Mouse (Mus musculus) olfactory bulb, adult 2 months (tissue): ENCODE data around the gene Plcb4.

ENCODE experiments used
- CTCF ChIP-seq: fragments of 200-500 bp; IDR thresholded peaks from 2 replicates; pipeline ENCODE4 v1.5.1; 2012; ENCODE audit warnings: low read depth, mild to moderate bottlenecking, low read length, moderate library complexity; ENCODE audit not compliant: insufficient read depth
- POLR2A ChIP-seq: fragments of 200-500 bp; IDR thresholded peaks from 2 replicates; pipeline ENCODE4 v1.6.1; 2012; ENCODE audit warnings: mild to moderate bottlenecking, low read depth, low read length, moderate library complexity; ENCODE audit not compliant: insufficient read depth

DNA sequence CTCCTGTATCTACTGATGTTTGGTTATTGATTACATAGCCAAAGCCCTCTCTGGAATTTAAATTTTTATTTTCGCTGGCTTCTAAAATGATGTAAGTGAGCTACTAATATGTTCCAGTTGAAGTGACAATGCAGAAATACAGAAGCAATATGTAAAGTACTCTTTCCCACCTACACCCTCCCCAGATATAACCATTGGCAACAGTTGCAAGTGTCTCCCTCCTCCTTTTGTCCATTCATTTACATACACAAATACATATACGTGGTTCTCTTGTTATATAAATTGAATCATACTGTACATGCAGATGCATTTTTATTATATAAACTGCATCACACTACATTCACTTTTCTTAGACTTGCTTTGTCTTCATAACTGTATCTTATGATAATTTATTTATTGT lies 8.7 kb downstream of the Plcb4 start:
- no peak for TF ChIP-seq CTCF
- no peak for TF ChIP-seq POLR2A
